Mouse (Mus musculus): ENCODE measurements around the gene Rbm25. TPM values are rescaled to one million over a fixed set of nuclear protein-coding genes. Genes with fewer than 3 reads are reported as not detected.

Rbm25 gene
- polyA plus RNA-seq, 1 experiment from 2014 or later: 229 TPM

DNA sequence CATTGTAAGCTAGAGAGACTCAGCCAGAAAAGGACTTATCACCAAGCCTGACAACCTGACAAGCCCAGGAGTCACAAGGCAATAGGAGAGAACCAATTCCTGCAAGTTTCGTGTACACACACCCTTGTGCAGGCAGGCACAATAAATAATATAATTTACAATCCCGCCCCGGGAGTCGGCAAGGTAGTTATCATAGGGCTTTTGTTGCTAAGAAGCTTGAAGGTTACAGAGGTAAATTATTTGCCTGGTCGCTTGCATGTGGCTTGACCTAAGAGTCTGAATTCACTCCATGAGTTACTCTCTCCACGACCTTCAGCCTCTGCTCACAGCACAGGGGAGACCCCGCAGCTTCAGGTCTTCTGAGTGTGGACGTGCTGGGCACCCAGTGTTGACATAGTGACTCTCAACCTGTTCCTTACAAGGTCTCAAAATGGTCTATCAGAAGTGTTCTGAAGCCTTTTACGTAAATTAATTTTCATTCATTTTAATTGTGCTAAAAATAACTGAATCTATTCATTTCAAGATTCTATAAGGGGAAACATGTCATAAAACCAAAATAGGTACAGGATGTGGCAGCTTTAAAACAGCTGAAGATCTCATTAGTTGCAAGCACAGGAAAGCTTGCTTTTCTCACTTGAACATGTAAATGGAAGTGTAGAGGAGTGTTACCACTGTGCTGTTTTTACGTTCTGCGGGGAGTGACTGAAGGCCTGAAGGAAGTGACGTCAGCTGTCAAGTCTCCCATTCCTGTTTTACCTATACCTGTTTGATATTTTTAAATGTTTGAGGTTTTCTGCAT, 95.7 kb downstream of the Rbm25 start:
- no peak for DNase-seq (ENCODE audit: low spot score)

GRCm38 (mm10) chr12:83732225-83732624, 101.2 kb downstream of the Rbm25 start:
- DNase-seq (ENCODE audit: low spot score): no peak

Other genes with a start within 250 kb of the Rbm25 start
- 0.78 and 1.1 TPM in 2 replicates for gene Dpf3, start 143.5 kb upstream of the Rbm25 start, polyA plus RNA-seq (2015; fragmentation: Nextera tagmentation; extraction: Ambion mirVana)
- 25.0 and 26.2 TPM in 2 replicates for gene Dcaf4, start 110.8 kb upstream of the Rbm25 start, polyA plus RNA-seq (2015; fragmentation: Nextera tagmentation; extraction: Ambion mirVana)
- gene Zfyve1, start 34.0 kb upstream of the Rbm25 start, polyA plus RNA-seq (2015; fragmentation: Nextera tagmentation; extraction: Ambion mirVana): 11.1 and 14.5 TPM in 2 replicates
- 57.2 and 58.9 TPM in 2 replicates for gene Psen1, start 56.9 kb downstream of the Rbm25 start, polyA plus RNA-seq (2015; fragmentation: Nextera tagmentation; extraction: Ambion mirVana)
- gene Papln, start 132.4 kb downstream of the Rbm25 start, polyA plus RNA-seq (2015; fragmentation: Nextera tagmentation; extraction: Ambion mirVana): 0.22 and 0.24 TPM in 2 replicates

Measured in thymus, postnatal 0 days (tissue).